Mouse (Mus musculus) embryonic facial prominence, embryonic 11.5 days (tissue): ENCODE results near the gene Zp3. TPM values are rescaled to one million over a fixed set of nuclear protein-coding genes. Genes with fewer than 3 reads are reported as not detected.

ENCODE experiments used
- ATAC-seq: fragments of 200-750 bp; cut with Nextera tagmentation; replicated peaks from 2 replicates; pipeline ENCODE4 v1.8.0; 2017; ENCODE audit warnings: low read depth; ENCODE audit not compliant: insufficient number of reproducible peaks, low FRiP score, low TSS enrichment
- DNase-seq: peaks from one replicate; pipeline ENCODE4 v3.0.0-alpha.2; 2015; ENCODE audit warnings: low spot score
- H3K27ac ChIP-seq: fragments of 300-500 bp; sonication (generic); replicated peaks from 2 replicates; pipeline ENCODE4 v1.5.1; 2014; ENCODE audit warnings: mild to moderate bottlenecking, low read depth, low read length, control low read depth
- H3K27me3 ChIP-seq: fragments of 300-500 bp; sonication (generic); 2 replicates; pipeline ENCODE4 v1.6.1; 2014; ENCODE audit warnings: mild to moderate bottlenecking, low read length, moderate library complexity, mixed read lengths; ENCODE audit not compliant: control insufficient read depth, insufficient read depth
- H3K36me3 ChIP-seq: fragments of 300-500 bp; sonication (generic); replicated peaks from 2 replicates; pipeline ENCODE4 v1.6.1; 2014; ENCODE audit warnings: low read depth, mild to moderate bottlenecking, low read length, moderate library complexity, mixed read lengths; ENCODE audit not compliant: control insufficient read depth, insufficient read depth
- H3K4me1 ChIP-seq: fragments of 300-500 bp; sonication (generic); 2 replicates; pipeline ENCODE4 v1.6.1; 2014; ENCODE audit warnings: low read length, mixed read lengths; ENCODE audit not compliant: control insufficient read depth, insufficient read depth
- H3K4me2 ChIP-seq: fragments of 300-500 bp; sonication (generic); 2 replicates; pipeline ENCODE4 v1.6.1; 2014; ENCODE audit warnings: low read depth, mild to moderate bottlenecking, control low read depth, low read length, moderate library complexity
- H3K4me3 ChIP-seq: fragments of 300-500 bp; sonication (generic); 2 replicates; pipeline ENCODE4 v1.5.1; 2014; ENCODE audit warnings: low read depth, low read length, control low read depth
- H3K9ac ChIP-seq: fragments of 300-500 bp; sonication (generic); replicated peaks from 2 replicates; pipeline ENCODE4 v1.6.1; 2014; ENCODE audit warnings: mild to moderate bottlenecking, control low read depth, low read length
- H3K9me3 ChIP-seq: fragments of 300-500 bp; sonication (generic); replicated peaks from 2 replicates; pipeline ENCODE4 v1.6.1; 2016; ENCODE audit warnings: mild to moderate bottlenecking, low read length, inconsistent platforms, mixed read lengths; ENCODE audit not compliant: control insufficient read depth
- WGBS: fragments of 180-500 bp; shearing (Covaris S2); extraction: QIAGEN DNeasy Blood & Tissue Kit; methylation state at CpG from one replicate; pipeline ENCODE4 v1.1.7; 2014; 5-methylcytosine and 5-hydroxymethylcytosine counted together
- polyA plus RNA-seq: library from polyadenylated mRNA; unstranded; fragments of >200 nt; fragmentation: Nextera tagmentation; extraction: Ambion mirVana; gene quantifications from 2 replicates; pipeline ENCODE4 v1.2.1, GENCODE M21; 2014

Gene Zp3
- polyA plus RNA-seq, 1 experiment from 2014 or later: not detected

GRCm38 (mm10) chr5:136034868-136035267 lies 55.0 kb downstream of the Zp3 start:
- Histone ChIP-seq H3K36me3 (no peaks in the 10 kb centered on the region; the same call in none of the 2 replicates), H3K4me2 (no peak overlapping the region), H3K27me3 (no peaks in the 10 kb centered on the region), H3K4me3 (no peak overlapping the region), H3K9me3 (no peaks in the 10 kb centered on the region), H3K9ac (no peak overlapping the region), H3K4me1 (no peaks in the 10 kb centered on the region), H3K27ac (no peak overlapping the region)
- DNase-seq (no peak), ATAC-seq (no peak)
- 77% methylated on average over 4 of the region's 4 CpGs for WGBS

GRCm38 (mm10) chr5:136035285-136035684 lies 55.4 kb downstream of the Zp3 start:
- H3K36me3 ChIP-seq: no peaks in the 10 kb centered on the region; the same call in none of the 2 replicates
- no peak overlapping the region for H3K9ac ChIP-seq
- H3K4me2 ChIP-seq: no peak overlapping the region
- 79% methylated on average over 1 of the region's 1 CpGs for WGBS
- no peaks in the 10 kb centered on the region for H3K9me3 ChIP-seq
- H3K4me1 ChIP-seq: no peaks in the 10 kb centered on the region
- H3K27ac ChIP-seq: no peak overlapping the region
- H3K4me3 ChIP-seq: no peak overlapping the region
- DNase-seq: no peak
- H3K27me3 ChIP-seq: no peaks in the 10 kb centered on the region
- no peak for ATAC-seq

- H3K27ac ChIP-seq: no peak overlapping the region
- WGBS: 80% methylated on average over 1 of the region's 1 CpGs
- no peaks in the 10 kb centered on the region; the same call in 1 of the 2 replicates for H3K36me3 ChIP-seq
- H3K9me3 ChIP-seq: no peaks in the 10 kb centered on the region
- H3K4me1 ChIP-seq: no peaks in the 10 kb centered on the region
- DNase-seq: no peak
- no peak overlapping the region for H3K9ac ChIP-seq
- no peak overlapping the region for H3K4me2 ChIP-seq
- ATAC-seq: no peak
- H3K4me3 ChIP-seq: no peak overlapping the region
- H3K27me3 ChIP-seq: no peaks in the 10 kb centered on the region
Measured at GRCm38 (mm10) chr5:136036667-136037066, 56.8 kb downstream of the Zp3 start.

Other genes starting within 250 kb of the Zp3 start
- gene Tmem120a, start 235.7 kb upstream of the Zp3 start, polyA plus RNA-seq: 47.1 and 57.3 TPM in 2 replicates
- 0.31 TPM in 1 of 2 replicates, not detected in the other for gene Styxl1, start 201.7 kb upstream of the Zp3 start, polyA plus RNA-seq
- 567 and 573 TPM in 2 replicates for gene Mdh2, start 201.6 kb upstream of the Zp3 start, polyA plus RNA-seq
- gene Srrm3, start 173.2 kb upstream of the Zp3 start, polyA plus RNA-seq: 3.2 and 3.3 TPM in 2 replicates
- 27.3 and 38.2 TPM in 2 replicates for gene Hspb1, start 92.2 kb upstream of the Zp3 start, polyA plus RNA-seq
- 132 and 133 TPM in 2 replicates for gene Ywhag, start 45.5 kb upstream of the Zp3 start, polyA plus RNA-seq
- 3.0 TPM in 2 replicates for gene Ssc4d, start 5.6 kb upstream of the Zp3 start, polyA plus RNA-seq
- gene Dtx2, start 14.7 kb downstream of the Zp3 start, polyA plus RNA-seq: 22.6 and 29.2 TPM in 2 replicates
- 0.65 and 0.85 TPM in 2 replicates for gene Upk3b, start 58.4 kb downstream of the Zp3 start, polyA plus RNA-seq
- 6.2 and 6.4 TPM in 2 replicates for gene Upk3bl, start 74.4 kb downstream of the Zp3 start, polyA plus RNA-seq
- gene Rasa4, start 103.8 kb downstream of the Zp3 start, polyA plus RNA-seq: 3.8 and 5.5 TPM in 2 replicates
- 266 and 267 TPM in 2 replicates for gene Polr2j, start 136.5 kb downstream of the Zp3 start, polyA plus RNA-seq
- gene Lrwd1, start 156.0 kb downstream of the Zp3 start, polyA plus RNA-seq: 42.1 and 45.1 TPM in 2 replicates
- gene Alkbh4, start 156.0 kb downstream of the Zp3 start, polyA plus RNA-seq: 17.2 and 17.7 TPM in 2 replicates
- 6.0 and 6.2 TPM in 2 replicates for gene Orai2, start 190.6 kb downstream of the Zp3 start, polyA plus RNA-seq
- gene Prkrip1, start 218.9 kb downstream of the Zp3 start, polyA plus RNA-seq: 70.7 and 75.6 TPM in 2 replicates